Mouse (Mus musculus): ENCODE data around the gene Tnxb.

Tnxb gene

GRCm38 (mm10) chr17:34652985-34653384, 17.4 kb upstream of the Tnxb start:
- peaks cover 72% of the 10 kb centered on the region for H3K4me1 ChIP-seq (replicated peaks; ENCODE audit: low read depth, low read length)
- H3K9me3 ChIP-seq (ENCODE audit: low read length) = no peaks in the 10 kb centered on the region
- H3K36me3 ChIP-seq (ENCODE audit: insufficient read depth, low read length) = peaks cover 81% of the 10 kb centered on the region
- no peaks in the 10 kb centered on the region for H3K27me3 ChIP-seq (ENCODE audit: insufficient read depth, low read length)
- no peak for TF ChIP-seq POU5F1 (IDR thresholded peaks at IDR 0.05; ENCODE audit: borderline replicate concordance, low read length)
- TF ChIP-seq NANOG (IDR thresholded peaks at IDR 0.05; ENCODE audit: borderline replicate concordance, low read length) = no peak
- TF ChIP-seq CTCF (conservative IDR thresholded peaks at IDR 0.05; ENCODE audit: low read length) = no peak
- no peak overlapping the region for H3K4me3 ChIP-seq (replicated peaks; ENCODE audit: low read length)

- Histone ChIP-seq H3K4me3 (replicated peaks; ENCODE audit: low read length) (no peak overlapping the region), H3K27me3 (ENCODE audit: insufficient read depth, low read length) (peaks cover 4% of the 10 kb centered on the region), H3K4me1 (replicated peaks; ENCODE audit: low read depth, low read length) (peaks cover 63% of the 10 kb centered on the region), H3K9me3 (ENCODE audit: low read length) (no peaks in the 10 kb centered on the region), H3K36me3 (ENCODE audit: insufficient read depth, low read length) (peaks cover 73% of the 10 kb centered on the region)
- TF ChIP-seq NANOG (IDR thresholded peaks at IDR 0.05; ENCODE audit: borderline replicate concordance, low read length) (no peak), CTCF (conservative IDR thresholded peaks at IDR 0.05; ENCODE audit: low read length) (peak; percentile 91)
Observed at GRCm38 (mm10) chr17:34653746-34654285, 16.5 kb upstream of the Tnxb start.

GRCm38 (mm10) chr17:34654392-34654791, 15.9 kb upstream of the Tnxb start:
- H3K4me3 ChIP-seq (replicated peaks; ENCODE audit: low read length) = no peak overlapping the region
- TF ChIP-seq NANOG (IDR thresholded peaks at IDR 0.05; ENCODE audit: borderline replicate concordance, low read length) = no peak
- TF ChIP-seq POU5F1 (IDR thresholded peaks at IDR 0.05; ENCODE audit: borderline replicate concordance, low read length) = no peak
- no peak for TF ChIP-seq CTCF (conservative IDR thresholded peaks at IDR 0.05; ENCODE audit: low read length)
- peaks cover 67% of the 10 kb centered on the region for H3K36me3 ChIP-seq (ENCODE audit: insufficient read depth, low read length)
- peaks cover 9% of the 10 kb centered on the region for H3K27me3 ChIP-seq (ENCODE audit: insufficient read depth, low read length)
- H3K4me1 ChIP-seq (replicated peaks; ENCODE audit: low read depth, low read length) = peaks cover 59% of the 10 kb centered on the region
- no peaks in the 10 kb centered on the region for H3K9me3 ChIP-seq (ENCODE audit: low read length)

- H3K4me3 ChIP-seq (replicated peaks; ENCODE audit: low read length) = no peak overlapping the region
- no peak for TF ChIP-seq POU5F1 (IDR thresholded peaks at IDR 0.05; ENCODE audit: borderline replicate concordance, low read length)
- no peak for TF ChIP-seq NANOG (IDR thresholded peaks at IDR 0.05; ENCODE audit: borderline replicate concordance, low read length)
- TF ChIP-seq CTCF (conservative IDR thresholded peaks at IDR 0.05; ENCODE audit: low read length) = no peak
- peaks cover 17% of the 10 kb centered on the region for H3K27me3 ChIP-seq (ENCODE audit: insufficient read depth, low read length)
- peaks cover 64% of the 10 kb centered on the region for H3K4me1 ChIP-seq (replicated peaks; ENCODE audit: low read depth, low read length)
- H3K36me3 ChIP-seq (ENCODE audit: insufficient read depth, low read length) = peaks cover 60% of the 10 kb centered on the region
- H3K9me3 ChIP-seq (ENCODE audit: low read length) = no peaks in the 10 kb centered on the region
Observed at GRCm38 (mm10) chr17:34655160-34655559, 15.2 kb upstream of the Tnxb start.

- TF ChIP-seq CTCF (conservative IDR thresholded peaks at IDR 0.05; ENCODE audit: low read length) (no peak), NANOG (IDR thresholded peaks at IDR 0.05; ENCODE audit: borderline replicate concordance, low read length) (no peak), POU5F1 (IDR thresholded peaks at IDR 0.05; ENCODE audit: borderline replicate concordance, low read length) (no peak)
- Histone ChIP-seq H3K27me3 (ENCODE audit: insufficient read depth, low read length) (peaks cover 21% of the 10 kb centered on the region), H3K4me3 (replicated peaks; ENCODE audit: low read length) (no peak overlapping the region), H3K9me3 (ENCODE audit: low read length) (no peaks in the 10 kb centered on the region), H3K4me1 (replicated peaks; ENCODE audit: low read depth, low read length) (peaks cover 65% of the 10 kb centered on the region), H3K36me3 (ENCODE audit: insufficient read depth, low read length) (peaks cover 55% of the 10 kb centered on the region)
Observed at GRCm38 (mm10) chr17:34655581-34655991, 14.7 kb upstream of the Tnxb start.

- TF ChIP-seq NANOG (IDR thresholded peaks at IDR 0.05; ENCODE audit: borderline replicate concordance, low read length) = no peak
- TF ChIP-seq POU5F1 (IDR thresholded peaks at IDR 0.05; ENCODE audit: borderline replicate concordance, low read length) = no peak
- TF ChIP-seq CTCF (conservative IDR thresholded peaks at IDR 0.05; ENCODE audit: low read length) = no peak
Observed at GRCm38 (mm10) chr17:34656666-34657065, 13.7 kb upstream of the Tnxb start.

GRCm38 (mm10) chr17:34657271-34657670, 13.1 kb upstream of the Tnxb start:
- H3K4me3 ChIP-seq (replicated peaks; ENCODE audit: low read length) = no peak overlapping the region
- peaks cover 38% of the 10 kb centered on the region for H3K36me3 ChIP-seq (ENCODE audit: insufficient read depth, low read length)
- H3K4me1 ChIP-seq (replicated peaks; ENCODE audit: low read depth, low read length) = peaks cover 63% of the 10 kb centered on the region
- no peaks in the 10 kb centered on the region for H3K9me3 ChIP-seq (ENCODE audit: low read length)
- no peak for TF ChIP-seq NANOG (IDR thresholded peaks at IDR 0.05; ENCODE audit: borderline replicate concordance, low read length)
- no peak for TF ChIP-seq CTCF (conservative IDR thresholded peaks at IDR 0.05; ENCODE audit: low read length)
- no peak for TF ChIP-seq POU5F1 (IDR thresholded peaks at IDR 0.05; ENCODE audit: borderline replicate concordance, low read length)
- peaks cover 28% of the 10 kb centered on the region for H3K27me3 ChIP-seq (ENCODE audit: insufficient read depth, low read length)

More at GRCm38 (mm10) chr17:34656666-34657065, 13.7 kb upstream of the Tnxb start:
- Histone ChIP-seq H3K36me3 (ENCODE audit: insufficient read depth, low read length) (peaks cover 44% of the 10 kb centered on the region), H3K4me1 (replicated peaks; ENCODE audit: low read depth, low read length) (peaks cover 65% of the 10 kb centered on the region), H3K4me3 (replicated peaks; ENCODE audit: low read length) (no peak overlapping the region), H3K27me3 (ENCODE audit: insufficient read depth, low read length) (peaks cover 27% of the 10 kb centered on the region), H3K9me3 (ENCODE audit: low read length) (no peaks in the 10 kb centered on the region)

GRCm38 (mm10) chr17:34658145-34658544, 12.2 kb upstream of the Tnxb start:
- peaks cover 30% of the 10 kb centered on the region for H3K36me3 ChIP-seq (ENCODE audit: insufficient read depth, low read length)
- TF ChIP-seq CTCF (conservative IDR thresholded peaks at IDR 0.05; ENCODE audit: low read length) (no peak), NANOG (IDR thresholded peaks at IDR 0.05; ENCODE audit: borderline replicate concordance, low read length) (no peak), POU5F1 (IDR thresholded peaks at IDR 0.05; ENCODE audit: borderline replicate concordance, low read length) (no peak)

GRCm38 (mm10) chr17:34658591-34658990, 11.7 kb upstream of the Tnxb start:
- Histone ChIP-seq H3K36me3 (ENCODE audit: insufficient read depth, low read length) (peaks cover 25% of the 10 kb centered on the region), H3K9me3 (ENCODE audit: low read length) (no peaks in the 10 kb centered on the region), H3K4me1 (replicated peaks; ENCODE audit: low read depth, low read length) (peaks cover 61% of the 10 kb centered on the region), H3K27me3 (ENCODE audit: insufficient read depth, low read length) (peaks cover 40% of the 10 kb centered on the region), H3K4me3 (replicated peaks; ENCODE audit: low read length) (no peak overlapping the region)
- no peak for TF ChIP-seq CTCF (conservative IDR thresholded peaks at IDR 0.05; ENCODE audit: low read length)
- TF ChIP-seq NANOG (IDR thresholded peaks at IDR 0.05; ENCODE audit: borderline replicate concordance, low read length) = no peak
- TF ChIP-seq POU5F1 (IDR thresholded peaks at IDR 0.05; ENCODE audit: borderline replicate concordance, low read length) = no peak

More at GRCm38 (mm10) chr17:34658145-34658544, 12.2 kb upstream of the Tnxb start:
- Histone ChIP-seq H3K27me3 (ENCODE audit: insufficient read depth, low read length) (peaks cover 35% of the 10 kb centered on the region), H3K9me3 (ENCODE audit: low read length) (no peaks in the 10 kb centered on the region), H3K4me3 (replicated peaks; ENCODE audit: low read length) (no peak overlapping the region), H3K4me1 (replicated peaks; ENCODE audit: low read depth, low read length) (peaks cover 65% of the 10 kb centered on the region)

Measured in E14TG2a.4 (cell line).